ENCODE assay signal across 12 mouse cellular contexts in genomic region chr2:96319649-96320048, GRCm38 (mm10). TPM values are rescaled to one million over a fixed set of nuclear protein-coding genes. Genes with fewer than 3 reads are reported as not detected.
DNase-seq lines count a peak whose midpoint lies in the region; ATAC-seq and TF ChIP-seq lines count a peak whose summit lies in the region.
"Had no signal": no experiment of that assay in that cellular context is flagged by ENCODE, and none has a peak within 500 bp of the region (broad histone marks: within the 10 kb centered on the region; RNA-seq: fewer than 3 reads in every experiment).

No protein-coding gene starts in this region.

- WGBS in heart, embryonic 15.5 days, result 16% methylated on average over 6 of the region's 6 CpGs
- 19% methylated on average over 6 of the region's 6 CpGs for WGBS in heart, adult 2 months
- WGBS in cerebellum, adult 2 months, result 11% methylated on average over 6 of the region's 6 CpGs
- WGBS in forebrain, embryonic 13.5 days, result 50% methylated on average over 6 of the region's 6 CpGs
- WGBS in midbrain, embryonic 10.5 days, result 47% methylated on average over 6 of the region's 6 CpGs

- no peak for TF ChIP-seq POLR2A in heart, adult 2 months (IDR thresholded peaks at IDR 0.05; ENCODE audit: insufficient read depth, low read depth, low read length)
- no peak for TF ChIP-seq POLR2A in cerebellum, adult 2 months (IDR thresholded peaks at IDR 0.05; ENCODE audit: borderline replicate concordance, insufficient read depth, low read length)

- no peak for TF ChIP-seq CTCF in heart, adult 2 months (IDR thresholded peaks at IDR 0.05)
- TF ChIP-seq CTCF in cerebellum, adult 2 months (IDR thresholded peaks at IDR 0.05; ENCODE audit: borderline replicate concordance, insufficient read depth, low read depth, low read length), result no peak

- no peaks in the 10 kb centered on the region for H3K36me3 ChIP-seq in heart, embryonic 15.5 days
- no peaks in the 10 kb centered on the region for H3K36me3 ChIP-seq in heart, adult 2 months (ENCODE audit: control insufficient read depth, insufficient read depth, low read length)
- no peaks in the 10 kb centered on the region for H3K36me3 ChIP-seq in forebrain, embryonic 13.5 days (ENCODE audit: poor library complexity, severe bottlenecking)
- H3K36me3 ChIP-seq in midbrain, embryonic 10.5 days, result no peaks in the 10 kb centered on the region

- intact Hi-C loops in heart, adult 2 months (cut with DNase I), result no loop called here

- H3K4me1 ChIP-seq in heart, embryonic 15.5 days (replicated peaks), result peaks cover 31% of the 10 kb centered on the region
- no peaks in the 10 kb centered on the region; the same call in 1 of the 2 replicates for H3K4me1 ChIP-seq in heart, adult 2 months (ENCODE audit: control insufficient read depth, insufficient read depth, low read length)
- no peaks in the 10 kb centered on the region; the same call in 1 of the 2 replicates for H3K4me1 ChIP-seq in cerebellum, adult 2 months (ENCODE audit: control insufficient read depth, insufficient read depth, low read length)
- H3K4me1 ChIP-seq in forebrain, embryonic 13.5 days, result peaks cover 18% of the 10 kb centered on the region
- peaks cover 46% of the 10 kb centered on the region for H3K4me1 ChIP-seq in midbrain, embryonic 10.5 days

- peak overlapping the region; percentile 66 for H3K4me2 ChIP-seq in heart, embryonic 15.5 days
- H3K4me2 ChIP-seq in forebrain, embryonic 13.5 days, result peak overlapping the region; percentile 69

- H3K27ac ChIP-seq in heart, embryonic 15.5 days, result peak overlapping the region; percentile 37
- no peak overlapping the region for H3K27ac ChIP-seq in heart, adult 2 months
- H3K27ac ChIP-seq in cerebellum, adult 2 months (ENCODE audit: insufficient read depth, low read length), result peak overlapping the region; percentile 32; the same call in 1 of the 2 replicates
- no peak overlapping the region for H3K27ac ChIP-seq in forebrain, embryonic 13.5 days
- H3K27ac ChIP-seq in midbrain, embryonic 10.5 days (replicated peaks), result peak overlapping the region; percentile 52; the same call in 1 of the 2 replicates
- H3K27ac ChIP-seq: kidney, postnatal 0 days had no signal

- DNase-seq in heart, adult 2 months, result no peak
- DNase-seq in cerebellum, adult 2 months, result peak; percentile 36 to 57
- DNase-seq in midbrain, embryonic 10.5 days (ENCODE audit: low spot score), result no peak
- no peak for DNase-seq in yolk sac, embryonic 10.5 days (ENCODE audit: low spot score)
- no peak for DNase-seq in kidney, adult 9 months
- no peak for DNase-seq in lung, postnatal 25 days (ENCODE audit: low spot score)
- DNase-seq: adrenal gland, adult 2 months; lung, adult 2 months had no signal

- peak overlapping the region; percentile 35 for H3K4me3 ChIP-seq in heart, embryonic 15.5 days
- no peak overlapping the region for H3K4me3 ChIP-seq in heart, adult 2 months
- peak overlapping the region; percentile 94 for H3K4me3 ChIP-seq in cerebellum, adult 2 months (replicated peaks; ENCODE audit: insufficient read depth, low read depth, low read length)
- peak overlapping the region; percentile 25 for H3K4me3 ChIP-seq in forebrain, embryonic 13.5 days
- H3K4me3 ChIP-seq in midbrain, embryonic 10.5 days, result peak overlapping the region; percentile 58

- no peak for TF ChIP-seq EP300 in heart, adult 2 months (IDR thresholded peaks at IDR 0.05; ENCODE audit: insufficient read depth, low read depth, low read length)

- H3K9ac ChIP-seq in heart, embryonic 15.5 days, result no peak overlapping the region
- H3K9ac ChIP-seq in heart, adult 2 months (ENCODE audit: low read depth, low read length), result no peak overlapping the region
- H3K9ac ChIP-seq in forebrain, embryonic 13.5 days, result peak overlapping the region; percentile 26; the same call in 1 of the 2 replicates

- H3K79me2 ChIP-seq in heart, adult 2 months (replicated peaks; ENCODE audit: control insufficient read depth, insufficient read depth, low read length), result no peaks in the 10 kb centered on the region

- no peaks in the 10 kb centered on the region for H3K27me3 ChIP-seq in heart, embryonic 15.5 days
- peaks cover 1% of the 10 kb centered on the region for H3K27me3 ChIP-seq in heart, adult 2 months (ENCODE audit: control insufficient read depth, insufficient read depth, low read length)
- H3K27me3 ChIP-seq in cerebellum, adult 2 months (ENCODE audit: control insufficient read depth, insufficient read depth, low read length), result no peaks in the 10 kb centered on the region
- H3K27me3 ChIP-seq in forebrain, embryonic 13.5 days, result no peaks in the 10 kb centered on the region
- H3K27me3 ChIP-seq in midbrain, embryonic 10.5 days (ENCODE audit: low read depth, poor library complexity, severe bottlenecking), result 0 out of 2 replicates have a peak, but pooled peaks cover 5% of the 10 kb centered on the region
- H3K27me3 ChIP-seq: CH12.LX had no signal

- no peaks in the 10 kb centered on the region for H3K9me3 ChIP-seq in heart, embryonic 15.5 days (replicated peaks)
- H3K9me3 ChIP-seq in forebrain, embryonic 13.5 days (replicated peaks), result no peaks in the 10 kb centered on the region
- H3K9me3 ChIP-seq in midbrain, embryonic 10.5 days (replicated peaks), result no peaks in the 10 kb centered on the region

- ATAC-seq in heart, embryonic 15.5 days (replicated peaks; ENCODE audit: insufficient number of reproducible peaks, insufficient read depth, low FRiP score, low read depth), result peak; percentile 70; the same call in 1 of the 2 replicates
- ATAC-seq in forebrain, embryonic 13.5 days, result no peak

RNA-seq across cellular contexts. Expression of gene Lrrc4c, which starts 1.7 kb away (rescaled TPM):
- polyA plus RNA-seq in heart, embryonic 15.5 days (2015; fragmentation: Nextera tagmentation; extraction: Ambion mirVana), result 1.2 and 2.0 TPM in 2 replicates
- under 1 TPM; 0.20 to 0.39 TPM for total RNA-seq in heart, adult 2 months (2021)
- 0.23 and 0.35 TPM in 2 replicates for polyA plus RNA-seq in heart, adult 2 months (2012; rRNA removed)
- 18.4 and 19.9 TPM in 2 replicates for polyA plus RNA-seq in cerebellum, adult 2 months (2012; rRNA removed)
- polyA plus RNA-seq in forebrain, embryonic 13.5 days (2015; fragmentation: Nextera tagmentation; extraction: Ambion mirVana), result 11.2 and 14.7 TPM in 2 replicates
- polyA plus RNA-seq in midbrain, embryonic 10.5 days (2016; fragmentation: Nextera tagmentation; extraction: Ambion mirVana), result 1.0 and 2.0 TPM in 2 replicates
- total RNA-seq: CH12.LX had no signal

Comparison
In these comparisons a context has a peak if more than half of its experiments do, and no peak if none do; other contexts are left out.
1. H3K27ac ChIP-seq: peak in heart, embryonic 15.5 days (single experiment), cerebellum, adult 2 months (single experiment) and midbrain, embryonic 10.5 days (single experiment); none in heart, adult 2 months (single experiment) and forebrain, embryonic 13.5 days (single experiment).
2. DNase-seq: peak in cerebellum, adult 2 months (2 of 2); none in heart, adult 2 months (0 of 2), midbrain, embryonic 10.5 days (single experiment), yolk sac, embryonic 10.5 days (single experiment), kidney, adult 9 months (single experiment) and lung, postnatal 25 days (single experiment).